Mouse (Mus musculus): ENCODE measurements around the gene Pecr. TPM values are rescaled to one million over a fixed set of nuclear protein-coding genes. Genes with fewer than 3 reads are reported as not detected.

Gene Pecr
- polyA plus RNA-seq (2015; fragmentation: Nextera tagmentation; extraction: Ambion mirVana), result 9.1 and 12.8 TPM in 2 replicates

- H3K27ac ChIP-seq (replicated peaks), result peak within 1 kb of the TSS; percentile 84
- H3K4me1 ChIP-seq, result peaks cover 32% of the 10 kb centered on the region
- 0 out of 2 replicates have a peak, but pooled peaks cover under 1% of the 10 kb centered on the region for H3K36me3 ChIP-seq
- no peaks in the 10 kb centered on the region for H3K9me3 ChIP-seq
- peak within 1 kb of the TSS; percentile 69 for H3K9ac ChIP-seq (replicated peaks)
- WGBS, result under 1% methylated on average over 30 of the region's 30 CpGs
- peak; percentile 97 for ATAC-seq (replicated peaks)
- H3K4me2 ChIP-seq (replicated peaks), result peak within 1 kb of the TSS; percentile 84
- no peaks in the 10 kb centered on the region for H3K27me3 ChIP-seq
- peak within 1 kb of the TSS; percentile 50 for H3K4me3 ChIP-seq
Observed at GRCm38 (mm10) chr1:72283992-72284485, at the start of gene Pecr, which contains the start of gene Tmem169. Pecr (minus strand) TSS chr1:72284314. Tmem169 (plus strand) TSS chr1:72284369.

- H3K27me3 ChIP-seq, result no peaks in the 10 kb centered on the region
- H3K4me2 ChIP-seq (replicated peaks), result no peak overlapping the region
- H3K9ac ChIP-seq (replicated peaks), result no peak overlapping the region
- no peak for ATAC-seq (replicated peaks)
- 91% methylated on average over 11 of the region's 11 CpGs for WGBS
- no peak overlapping the region for H3K4me3 ChIP-seq
- peaks cover 26% of the 10 kb centered on the region for H3K36me3 ChIP-seq
- H3K4me1 ChIP-seq, result no peaks in the 10 kb centered on the region
- H3K27ac ChIP-seq (replicated peaks), result no peak overlapping the region
- no peaks in the 10 kb centered on the region for H3K9me3 ChIP-seq
Observed at GRCm38 (mm10) chr1:72326162-72326821, 42.2 kb upstream of the Pecr start.

GRCm38 (mm10) chr1:72323248-72323647 is 39.1 kb upstream of the Pecr start:
- H3K4me1 ChIP-seq, result no peaks in the 10 kb centered on the region
- no peaks in the 10 kb centered on the region for H3K27me3 ChIP-seq
- 94% methylated on average over 4 of the region's 4 CpGs for WGBS
- H3K4me2 ChIP-seq (replicated peaks), result no peak overlapping the region
- H3K36me3 ChIP-seq, result peaks cover 32% of the 10 kb centered on the region
- ATAC-seq (replicated peaks), result no peak
- H3K9me3 ChIP-seq, result no peaks in the 10 kb centered on the region
- no peak overlapping the region for H3K27ac ChIP-seq (replicated peaks)
- H3K4me3 ChIP-seq, result no peak overlapping the region
- H3K9ac ChIP-seq (replicated peaks), result no peak overlapping the region

GRCm38 (mm10) chr1:72320759-72321158 is 36.6 kb upstream of the Pecr start:
- no peak for ATAC-seq (replicated peaks)
- no peak overlapping the region for H3K4me3 ChIP-seq
- no peaks in the 10 kb centered on the region for H3K27me3 ChIP-seq
- H3K4me1 ChIP-seq, result no peaks in the 10 kb centered on the region
- no peak overlapping the region for H3K9ac ChIP-seq (replicated peaks)
- 91% methylated on average over 5 of the region's 5 CpGs for WGBS
- H3K27ac ChIP-seq (replicated peaks), result no peak overlapping the region
- H3K36me3 ChIP-seq, result peaks cover 19% of the 10 kb centered on the region
- no peaks in the 10 kb centered on the region for H3K9me3 ChIP-seq
- no peak overlapping the region for H3K4me2 ChIP-seq (replicated peaks)

GRCm38 (mm10) chr1:72316901-72317300 is 32.8 kb upstream of the Pecr start:
- Histone ChIP-seq H3K36me3 (peaks cover 24% of the 10 kb centered on the region), H3K4me2 (replicated peaks) (no peak overlapping the region), H3K9ac (replicated peaks) (no peak overlapping the region), H3K4me1 (no peaks in the 10 kb centered on the region), H3K27me3 (no peaks in the 10 kb centered on the region), H3K27ac (replicated peaks) (no peak overlapping the region), H3K9me3 (no peaks in the 10 kb centered on the region), H3K4me3 (no peak overlapping the region)
- no peak for ATAC-seq (replicated peaks)
- WGBS, result 88% methylated on average over 7 of the region's 7 CpGs

GRCm38 (mm10) chr1:72316409-72316808 is 32.3 kb upstream of the Pecr start:
- H3K9ac ChIP-seq (replicated peaks), result no peak overlapping the region
- no peak for ATAC-seq (replicated peaks)
- H3K36me3 ChIP-seq, result peaks cover 24% of the 10 kb centered on the region
- no peak overlapping the region for H3K27ac ChIP-seq (replicated peaks)
- 58% methylated on average over 8 of the region's 8 CpGs for WGBS
- H3K4me3 ChIP-seq, result no peak overlapping the region
- no peaks in the 10 kb centered on the region for H3K9me3 ChIP-seq
- H3K4me2 ChIP-seq (replicated peaks), result no peak overlapping the region
- no peaks in the 10 kb centered on the region for H3K4me1 ChIP-seq
- no peaks in the 10 kb centered on the region for H3K27me3 ChIP-seq

GRCm38 (mm10) chr1:72315447-72315846 is 31.3 kb upstream of the Pecr start:
- ATAC-seq (replicated peaks), result no peak
- no peak overlapping the region for H3K4me3 ChIP-seq
- WGBS, result 91% methylated on average over 4 of the region's 4 CpGs

GRCm38 (mm10) chr1:72313399-72314039 is 29.4 kb upstream of the Pecr start:
- H3K36me3 ChIP-seq, result peaks cover 7% of the 10 kb centered on the region; the same call in 1 of the 2 replicates
- 0 out of 2 replicates have a peak, but pooled peaks cover under 1% of the 10 kb centered on the region for H3K4me1 ChIP-seq
- no peak overlapping the region for H3K27ac ChIP-seq (replicated peaks)
- H3K9me3 ChIP-seq, result no peaks in the 10 kb centered on the region
- no peak overlapping the region for H3K4me2 ChIP-seq (replicated peaks)
- H3K4me3 ChIP-seq, result no peak overlapping the region
- ATAC-seq (replicated peaks), result peak; percentile 44
- H3K9ac ChIP-seq (replicated peaks), result no peak overlapping the region
- no peaks in the 10 kb centered on the region for H3K27me3 ChIP-seq
- 75% methylated on average over 5 of the region's 5 CpGs for WGBS

More at GRCm38 (mm10) chr1:72315447-72315846, 31.3 kb upstream of the Pecr start:
- peaks cover 15% of the 10 kb centered on the region; the same call in 1 of the 2 replicates for H3K36me3 ChIP-seq
- H3K27me3 ChIP-seq, result no peaks in the 10 kb centered on the region
- no peak overlapping the region for H3K4me2 ChIP-seq (replicated peaks)
- H3K27ac ChIP-seq (replicated peaks), result no peak overlapping the region
- H3K9ac ChIP-seq (replicated peaks), result no peak overlapping the region
- no peaks in the 10 kb centered on the region for H3K9me3 ChIP-seq
- no peaks in the 10 kb centered on the region for H3K4me1 ChIP-seq

- no peak overlapping the region for H3K4me2 ChIP-seq (replicated peaks)
- no peak overlapping the region for H3K4me3 ChIP-seq
- peaks cover 7% of the 10 kb centered on the region for H3K4me1 ChIP-seq
- no peaks in the 10 kb centered on the region for H3K27me3 ChIP-seq
- ATAC-seq (replicated peaks), result no peak
- H3K36me3 ChIP-seq, result peaks cover 7% of the 10 kb centered on the region; the same call in 1 of the 2 replicates
- no peak overlapping the region for H3K27ac ChIP-seq (replicated peaks)
- no peak overlapping the region for H3K9ac ChIP-seq (replicated peaks)
- whole genome bisulfite sequencing, result 86% methylated on average over 9 of the region's 9 CpGs
- no peaks in the 10 kb centered on the region for H3K9me3 ChIP-seq
Observed at GRCm38 (mm10) chr1:72312701-72313398, 28.7 kb upstream of the Pecr start.

GRCm38 (mm10) chr1:72309744-72310424 is 25.8 kb upstream of the Pecr start:
- no peak overlapping the region for H3K4me2 ChIP-seq (replicated peaks)
- no peak for ATAC-seq (replicated peaks)
- H3K9me3 ChIP-seq, result no peaks in the 10 kb centered on the region
- no peak overlapping the region for H3K4me3 ChIP-seq
- H3K36me3 ChIP-seq, result no peaks in the 10 kb centered on the region
- no peak overlapping the region for H3K9ac ChIP-seq (replicated peaks)
- H3K27me3 ChIP-seq, result no peaks in the 10 kb centered on the region
- peaks cover 10% of the 10 kb centered on the region for H3K4me1 ChIP-seq
- WGBS, result 63% methylated on average over 6 of the region's 6 CpGs
- H3K27ac ChIP-seq (replicated peaks), result no peak overlapping the region

GRCm38 (mm10) chr1:72308919-72309318 is 24.8 kb upstream of the Pecr start:
- H3K9me3 ChIP-seq, result no peaks in the 10 kb centered on the region
- no peak overlapping the region for H3K4me3 ChIP-seq
- peaks cover 10% of the 10 kb centered on the region for H3K4me1 ChIP-seq
- 68% methylated on average over 4 of the region's 4 CpGs for WGBS
- ATAC-seq (replicated peaks), result no peak
- no peaks in the 10 kb centered on the region for H3K27me3 ChIP-seq
- H3K4me2 ChIP-seq (replicated peaks), result no peak overlapping the region; the same call in 1 of the 2 replicates
- H3K9ac ChIP-seq (replicated peaks), result no peak overlapping the region
- no peak overlapping the region for H3K27ac ChIP-seq (replicated peaks)
- H3K36me3 ChIP-seq, result no peaks in the 10 kb centered on the region

All from forebrain, embryonic 15.5 days (tissue).